Mouse (Mus musculus) embryonic facial prominence, embryonic 13.5 days (tissue): ENCODE measurements at regions not wholly inside any gene's neighbourhood (a gene's known extent, or its start where the extent isn't known, plus 50 kb on each side); places are given as distances from the start of the nearest gene placed in this dataset.
A peak's percentile ranks its signal among the peaks of the same experiment; 100 is the strongest.

Experiments used
- ATAC-seq: fragments of 200-750 bp; cut with Nextera tagmentation; 2 replicates; pipeline ENCODE4 v1.8.0; 2017; ENCODE audit warnings: low read depth; ENCODE audit not compliant: insufficient number of reproducible peaks, insufficient read depth, low FRiP score, low TSS enrichment
- H3K27ac ChIP-seq: fragments of 300-500 bp; sonication (generic); 2 replicates; pipeline ENCODE4 v1.5.1; 2015; ENCODE audit warnings: moderate library complexity, mild to moderate bottlenecking, inconsistent platforms
- H3K27me3 ChIP-seq: fragments of 300-500 bp; sonication (generic); 2 replicates; pipeline ENCODE4 v1.6.1; 2015; ENCODE audit warnings: mild to moderate bottlenecking, inconsistent platforms
- H3K36me3 ChIP-seq: fragments of 300-500 bp; sonication (generic); 2 replicates; pipeline ENCODE4 v1.6.1; 2015; ENCODE audit warnings: mild to moderate bottlenecking, inconsistent platforms
- H3K4me1 ChIP-seq: fragments of 300-500 bp; sonication (generic); 2 replicates; pipeline ENCODE4 v1.6.1; 2015; ENCODE audit warnings: inconsistent platforms
- H3K4me2 ChIP-seq: fragments of 300-500 bp; sonication (generic); 2 replicates; pipeline ENCODE4 v1.6.1; 2015; ENCODE audit warnings: moderate library complexity, mild to moderate bottlenecking, inconsistent platforms
- H3K4me3 ChIP-seq: fragments of 300-500 bp; sonication (generic); 2 replicates; pipeline ENCODE4 v1.5.1; 2015; ENCODE audit warnings: mild to moderate bottlenecking, inconsistent platforms
- H3K9ac ChIP-seq: fragments of 300-500 bp; sonication (generic); 2 replicates; pipeline ENCODE4 v1.6.1; 2015; ENCODE audit warnings: mild to moderate bottlenecking, inconsistent platforms
- H3K9me3 ChIP-seq: fragments of 300-500 bp; sonication (generic); 2 replicates; pipeline ENCODE4 v1.6.1; 2016; ENCODE audit warnings: inconsistent platforms
- WGBS: fragments of 180-500 bp; shearing (Covaris S2); methylation state at CpG from one replicate; pipeline ENCODE4 v1.1.7; 2015; ENCODE audit warnings: mixed read lengths; 5-methylcytosine and 5-hydroxymethylcytosine counted together

DNA sequence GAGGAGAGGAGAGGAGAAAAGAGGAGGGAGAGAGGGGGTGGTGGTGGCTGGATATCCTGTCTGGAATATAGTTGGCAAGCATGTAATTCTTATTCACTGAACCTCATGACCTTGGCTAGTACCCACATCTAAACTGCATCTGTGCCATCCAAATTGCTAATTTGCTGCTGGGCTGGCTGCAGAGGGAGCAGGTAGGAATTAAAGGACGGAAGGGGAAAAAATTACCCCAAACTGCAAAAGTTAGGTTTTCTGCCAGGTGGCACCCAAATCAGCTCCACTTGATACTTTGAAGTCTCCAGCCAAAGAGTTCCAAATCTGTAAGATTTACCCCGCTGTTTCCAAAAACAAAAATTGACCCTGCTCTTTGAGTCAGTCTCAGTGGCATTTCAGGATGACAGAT, 466.2 kb upstream of the Tnp1 start:
- no peaks in the 10 kb centered on the region for H3K9me3 ChIP-seq
- H3K27ac ChIP-seq, result no peak overlapping the region
- WGBS, result 52% methylated on average over 2 of the region's 2 CpGs
- H3K4me1 ChIP-seq, result peaks cover 9% of the 10 kb centered on the region
- no peak for ATAC-seq
- H3K27me3 ChIP-seq, result no peaks in the 10 kb centered on the region
- no peaks in the 10 kb centered on the region for H3K36me3 ChIP-seq
- H3K4me3 ChIP-seq, result no peak overlapping the region
- H3K9ac ChIP-seq, result no peak overlapping the region
- no peak overlapping the region for H3K4me2 ChIP-seq

DNA sequence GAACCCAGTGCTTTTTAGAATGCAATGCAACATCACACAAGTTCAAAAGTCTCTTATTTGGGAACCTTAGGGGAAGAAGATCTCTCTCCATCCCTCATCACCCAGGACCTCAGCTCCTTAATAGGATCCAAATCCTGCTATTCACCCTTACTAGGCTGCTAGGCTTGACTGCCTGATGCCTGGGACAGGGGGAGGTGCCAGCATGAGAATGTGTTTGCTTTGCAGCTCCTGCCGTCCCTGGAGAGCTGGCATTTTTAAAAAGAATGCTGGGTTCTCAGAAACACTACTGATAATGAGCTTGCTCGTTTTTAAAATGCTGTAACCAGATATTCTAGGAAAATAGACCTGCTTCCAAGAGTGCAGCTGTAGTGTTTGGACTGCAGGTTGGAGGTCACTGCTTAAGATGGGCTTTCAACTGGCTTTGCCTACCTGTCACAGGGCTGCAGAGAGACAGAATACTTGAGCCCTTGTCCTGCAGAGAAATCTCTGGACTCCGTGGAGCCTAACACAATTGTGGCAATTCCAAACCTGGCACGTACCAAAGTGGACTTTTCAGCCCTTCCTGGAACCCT, 463.7 kb upstream of the Tnp1 start:
- Histone ChIP-seq H3K27me3 (no peaks in the 10 kb centered on the region), H3K9ac (no peak overlapping the region), H3K4me3 (no peak overlapping the region), H3K27ac (0 out of 2 replicates have a peak overlapping the region, but pooled peaks have one; percentile 44), H3K36me3 (no peaks in the 10 kb centered on the region), H3K4me2 (no peak overlapping the region), H3K4me1 (peaks cover 9% of the 10 kb centered on the region), H3K9me3 (no peaks in the 10 kb centered on the region)
- ATAC-seq, result no peak
- 23% methylated on average over 4 of the region's 4 CpGs for WGBS

DNA sequence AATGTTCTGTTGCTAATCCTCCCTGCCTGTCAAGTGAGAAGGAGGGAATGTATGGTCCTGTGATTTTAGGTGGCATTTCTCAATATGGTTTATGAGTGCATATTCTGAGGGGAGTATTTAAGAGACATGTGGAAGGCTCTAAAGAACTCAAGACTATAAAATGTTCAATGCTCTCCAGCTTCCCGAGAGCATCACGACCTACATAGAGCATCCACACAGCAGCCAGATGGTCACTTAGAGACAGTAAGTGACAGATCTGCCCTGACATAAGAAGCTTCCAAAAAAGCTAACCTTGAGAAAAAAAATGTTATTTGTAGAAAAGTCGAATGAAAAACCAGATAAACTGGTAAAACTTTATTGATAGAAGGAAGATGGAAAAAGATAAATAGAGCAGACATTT, 444.9 kb upstream of the Tnp1 start:
- Histone ChIP-seq H3K9ac (no peak overlapping the region), H3K9me3 (no peaks in the 10 kb centered on the region), H3K4me2 (no peak overlapping the region), H3K27me3 (no peaks in the 10 kb centered on the region), H3K4me1 (0 out of 2 replicates have a peak, but pooled peaks cover 4% of the 10 kb centered on the region), H3K4me3 (no peak overlapping the region), H3K27ac (no peak overlapping the region), H3K36me3 (no peaks in the 10 kb centered on the region)
- no peak for ATAC-seq
- 73% methylated on average over 3 of the region's 3 CpGs for WGBS

DNA sequence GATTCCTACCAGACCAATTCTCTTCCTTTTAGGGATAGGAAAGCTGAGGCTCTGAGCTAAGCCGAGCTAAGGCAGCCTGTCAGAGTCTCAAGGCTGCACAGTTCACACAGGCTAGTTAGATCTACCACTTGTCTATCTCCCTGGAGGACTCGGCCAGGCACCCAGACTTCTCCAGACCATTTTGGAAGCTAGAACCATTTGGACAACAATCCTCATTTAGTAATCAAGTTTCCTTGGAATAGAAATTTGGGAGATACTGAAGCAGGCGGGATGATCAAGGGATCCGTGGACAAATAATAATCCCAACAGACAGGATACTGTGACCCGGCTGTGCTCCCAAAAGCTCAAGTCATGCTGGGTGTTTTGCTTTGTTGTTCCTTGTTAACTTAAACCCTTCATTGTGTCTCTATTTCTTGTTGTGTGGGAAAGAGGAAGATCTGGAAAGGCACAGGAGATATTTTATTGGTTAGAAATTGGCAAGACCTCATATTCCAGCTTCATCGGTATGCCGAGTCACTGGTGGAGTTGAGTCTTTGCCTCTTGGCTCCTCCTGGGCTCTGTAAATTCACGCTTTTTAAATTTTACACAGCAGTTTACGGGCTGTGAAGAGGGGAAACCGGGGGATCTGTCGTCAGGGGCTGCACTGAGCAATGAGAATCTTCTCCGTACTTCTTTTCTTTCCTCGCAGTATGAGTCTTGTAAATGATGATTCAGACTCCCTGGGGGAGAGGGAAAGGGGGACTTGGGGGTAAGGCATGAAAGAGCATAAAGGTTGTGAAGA, 444.2 kb upstream of the Tnp1 start:
- Histone ChIP-seq H3K4me1 (0 out of 2 replicates have a peak, but pooled peaks cover 4% of the 10 kb centered on the region), H3K27ac (no peak overlapping the region), H3K4me3 (no peak overlapping the region), H3K9me3 (no peaks in the 10 kb centered on the region), H3K27me3 (no peaks in the 10 kb centered on the region), H3K4me2 (no peak overlapping the region), H3K36me3 (no peaks in the 10 kb centered on the region), H3K9ac (no peak overlapping the region)
- no peak for ATAC-seq
- WGBS, result 60% methylated on average over 13 of the region's 13 CpGs

DNA sequence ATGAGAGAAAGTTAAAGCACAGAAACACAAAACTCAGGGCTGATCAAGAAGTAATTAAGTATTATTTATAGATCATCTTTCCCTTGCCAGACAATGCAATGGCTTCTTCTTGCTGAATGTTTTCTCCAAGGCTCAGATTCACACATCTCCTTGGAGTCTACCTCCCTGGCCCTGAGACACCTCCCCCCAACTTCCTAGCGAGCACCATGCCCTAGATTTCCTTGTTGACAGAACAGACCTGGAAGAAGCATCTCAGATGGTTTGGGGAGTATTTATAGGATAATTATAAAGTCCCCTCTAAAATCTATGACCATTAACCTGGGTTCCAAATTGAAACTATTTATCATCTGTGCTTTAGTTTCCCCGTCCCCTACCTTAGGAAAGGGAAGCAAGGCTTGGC, 441.6 kb upstream of the Tnp1 start:
- Histone ChIP-seq H3K4me1 (0 out of 2 replicates have a peak, but pooled peaks cover 4% of the 10 kb centered on the region), H3K9ac (no peak overlapping the region), H3K4me2 (no peak overlapping the region), H3K9me3 (no peaks in the 10 kb centered on the region), H3K27ac (no peak overlapping the region), H3K27me3 (no peaks in the 10 kb centered on the region), H3K4me3 (no peak overlapping the region), H3K36me3 (no peaks in the 10 kb centered on the region)
- 75% methylated on average over 2 of the region's 2 CpGs for WGBS
- ATAC-seq, result no peak

DNA sequence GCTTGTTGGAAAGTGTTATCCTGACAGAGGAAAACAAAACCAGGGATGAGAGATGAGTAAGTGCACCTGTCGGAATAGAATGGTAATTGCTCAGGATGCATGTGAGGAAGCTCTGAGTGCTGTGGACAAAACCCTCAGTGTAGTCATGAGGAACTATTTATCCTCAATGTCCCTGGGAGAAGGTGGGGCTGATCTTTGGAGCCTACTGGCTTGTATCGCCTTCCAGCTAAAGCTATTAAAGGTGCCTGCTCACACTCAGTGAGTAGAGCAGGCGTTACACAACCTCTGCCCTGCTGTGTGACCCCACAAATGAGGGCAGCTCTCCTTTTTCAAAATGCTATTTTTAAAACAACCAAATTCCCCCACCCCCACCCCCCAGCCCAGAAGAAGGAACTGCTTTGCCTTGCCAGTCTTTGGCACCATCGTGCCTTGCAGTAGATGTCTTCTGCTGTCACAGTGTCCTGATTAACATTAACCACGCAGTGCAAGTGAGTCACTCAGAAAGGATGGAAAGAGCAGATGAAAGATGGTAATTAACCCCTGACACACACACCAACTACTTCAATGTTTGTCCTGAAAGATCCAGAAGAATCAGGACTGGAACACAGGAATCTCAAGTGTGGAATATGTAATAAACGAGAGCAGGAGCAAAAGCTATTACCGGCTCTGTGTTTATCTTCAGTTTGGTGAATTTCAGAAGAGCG, 440.8 kb upstream of the Tnp1 start:
- Histone ChIP-seq H3K4me1 (0 out of 2 replicates have a peak, but pooled peaks cover 4% of the 10 kb centered on the region), H3K27ac (no peak overlapping the region), H3K9ac (no peak overlapping the region), H3K4me3 (no peak overlapping the region), H3K4me2 (no peak overlapping the region), H3K27me3 (no peaks in the 10 kb centered on the region), H3K36me3 (no peaks in the 10 kb centered on the region), H3K9me3 (no peaks in the 10 kb centered on the region)
- no peak for ATAC-seq
- WGBS, result 72% methylated on average over 8 of the region's 8 CpGs

DNA sequence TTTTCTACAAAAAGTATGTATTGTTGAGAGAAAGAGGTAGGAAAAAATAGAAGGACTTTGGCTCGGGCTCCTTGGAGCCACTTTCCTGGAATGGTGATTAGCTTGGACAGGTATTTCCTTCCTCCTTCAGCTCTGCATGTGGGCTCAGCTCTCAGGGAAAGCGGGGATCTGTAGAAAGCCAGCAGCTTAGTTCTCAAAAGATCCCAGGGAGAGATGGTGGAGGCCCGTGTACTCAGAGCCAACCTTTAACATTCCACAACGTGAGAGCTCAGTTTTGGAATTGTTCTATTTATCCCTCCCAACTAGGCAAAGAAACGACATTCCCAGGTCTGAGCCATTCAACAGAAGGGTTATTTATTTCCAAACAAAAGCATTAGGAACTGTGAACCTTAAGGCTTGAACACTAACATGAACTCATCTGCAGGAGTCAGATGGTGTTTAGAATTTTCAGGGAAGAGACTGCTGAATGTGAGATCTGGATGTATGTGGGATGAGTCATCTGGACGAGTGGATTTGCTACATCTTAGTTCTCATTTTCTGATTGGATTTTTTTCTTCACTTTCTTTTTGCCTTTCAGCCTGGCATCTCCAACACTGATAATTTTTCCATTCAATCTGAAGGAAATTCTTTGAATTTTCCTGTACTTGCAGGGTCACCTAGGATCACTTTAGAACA, 428.6 kb upstream of the Tnp1 start:
- Histone ChIP-seq H3K27ac (no peak overlapping the region), H3K36me3 (no peaks in the 10 kb centered on the region), H3K9me3 (no peaks in the 10 kb centered on the region), H3K4me2 (no peak overlapping the region), H3K27me3 (no peaks in the 10 kb centered on the region), H3K4me1 (no peaks in the 10 kb centered on the region), H3K4me3 (no peak overlapping the region), H3K9ac (no peak overlapping the region)
- ATAC-seq, result no peak
- WGBS, result 47% methylated on average over 6 of the region's 6 CpGs

DNA sequence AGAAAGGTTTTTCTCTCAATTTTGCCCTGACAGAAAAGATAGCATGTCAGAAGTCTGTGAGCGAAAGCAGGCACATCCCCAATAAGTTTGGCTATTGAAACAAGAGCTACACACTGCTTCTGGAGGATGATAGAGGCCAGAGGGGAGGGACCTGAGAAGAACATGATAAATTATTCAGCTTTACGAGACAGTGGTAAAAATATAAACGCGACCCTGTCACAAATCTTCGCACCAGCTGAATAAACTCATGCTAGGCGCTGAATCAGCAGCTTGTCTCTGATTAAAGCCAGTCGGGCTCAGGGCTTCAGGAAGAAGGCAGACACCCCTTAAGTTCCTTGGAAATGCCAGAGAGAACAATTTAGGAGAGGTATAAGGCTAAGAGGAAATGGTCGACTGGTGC, 422.7 kb upstream of the Tnp1 start:
- H3K4me3 ChIP-seq, result no peak overlapping the region
- H3K9ac ChIP-seq, result no peak overlapping the region
- no peaks in the 10 kb centered on the region for H3K36me3 ChIP-seq
- no peaks in the 10 kb centered on the region for H3K27me3 ChIP-seq
- WGBS, result 40% methylated on average over 8 of the region's 8 CpGs
- no peak overlapping the region for H3K27ac ChIP-seq
- ATAC-seq, result no peak
- no peaks in the 10 kb centered on the region for H3K9me3 ChIP-seq
- H3K4me1 ChIP-seq, result peaks cover 6% of the 10 kb centered on the region; the same call in 1 of the 2 replicates
- H3K4me2 ChIP-seq, result no peak overlapping the region

DNA sequence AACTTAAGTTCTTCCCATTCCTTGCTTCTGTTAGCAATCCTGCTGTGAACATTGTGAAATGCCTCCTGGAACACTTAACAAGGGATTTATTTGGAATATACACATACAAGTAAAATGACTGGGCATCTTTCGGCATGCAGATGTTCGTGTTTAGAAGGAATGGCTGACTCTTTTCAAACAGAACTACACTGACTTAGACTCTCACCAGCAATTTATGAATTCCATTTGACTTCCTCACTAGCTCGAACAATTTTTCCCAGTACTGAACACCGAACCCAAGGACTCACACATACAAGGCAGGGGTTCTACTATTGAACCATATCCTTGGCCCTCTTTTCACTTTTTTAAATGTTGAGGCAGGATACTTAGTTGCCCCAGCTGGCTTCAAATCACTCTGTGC, 412.4 kb upstream of the Tnp1 start:
- Histone ChIP-seq H3K36me3 (no peaks in the 10 kb centered on the region), H3K4me1 (peaks cover 5% of the 10 kb centered on the region; the same call in 1 of the 2 replicates), H3K27ac (no peak overlapping the region), H3K9ac (no peak overlapping the region), H3K9me3 (no peaks in the 10 kb centered on the region), H3K4me3 (no peak overlapping the region), H3K4me2 (no peak overlapping the region), H3K27me3 (no peaks in the 10 kb centered on the region)
- 81% methylated on average over 4 of the region's 4 CpGs for WGBS
- ATAC-seq, result no peak

DNA sequence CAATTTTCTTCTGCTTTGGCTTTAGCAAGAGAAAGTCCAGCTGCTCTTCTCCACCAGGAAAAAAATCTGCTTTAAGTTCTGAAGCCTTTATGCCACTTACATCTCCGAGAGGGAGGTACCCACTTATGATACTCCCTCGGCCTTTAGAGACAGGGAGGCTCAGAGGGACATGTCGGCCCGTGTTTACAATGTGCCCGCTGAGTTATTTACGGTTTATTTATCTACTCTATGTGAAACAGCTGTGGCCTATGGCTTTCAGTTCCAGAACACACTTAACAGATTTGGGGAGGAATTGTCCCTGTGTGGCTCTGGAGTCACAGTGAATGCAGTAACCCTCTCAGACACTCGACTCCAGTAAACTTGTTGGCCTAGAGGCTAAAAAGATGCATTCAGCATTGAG, 409.3 kb upstream of the Tnp1 start:
- Histone ChIP-seq H3K27me3 (no peaks in the 10 kb centered on the region), H3K27ac (no peak overlapping the region), H3K4me1 (peaks cover 5% of the 10 kb centered on the region; the same call in 1 of the 2 replicates), H3K36me3 (no peaks in the 10 kb centered on the region), H3K9me3 (no peaks in the 10 kb centered on the region), H3K9ac (no peak overlapping the region), H3K4me2 (no peak overlapping the region), H3K4me3 (no peak overlapping the region)
- no peak for ATAC-seq
- WGBS, result 35% methylated on average over 7 of the region's 7 CpGs

DNA sequence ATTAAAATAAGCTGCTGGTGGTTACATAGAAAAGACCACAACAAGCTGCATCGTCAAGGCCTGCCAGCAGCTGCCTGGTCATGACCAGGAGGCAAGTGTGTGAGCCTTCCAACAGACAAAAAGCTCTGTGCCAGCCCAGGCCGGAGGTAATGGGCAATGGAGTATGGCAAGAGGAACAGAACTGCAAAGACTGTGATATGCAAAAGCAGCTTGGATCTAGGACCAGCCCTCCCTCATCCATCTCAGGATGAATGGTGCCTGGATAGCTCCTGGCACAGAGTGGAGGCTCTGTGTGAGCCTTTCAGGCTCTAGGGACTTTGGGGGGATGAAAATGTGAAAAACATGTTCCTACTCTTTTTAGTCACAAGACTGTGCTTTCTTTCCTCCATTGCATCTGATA, 402.5 kb upstream of the Tnp1 start:
- Histone ChIP-seq H3K36me3 (no peaks in the 10 kb centered on the region), H3K9ac (0 out of 2 replicates have a peak overlapping the region, but pooled peaks have one; percentile 11), H3K4me3 (no peak overlapping the region), H3K9me3 (no peaks in the 10 kb centered on the region), H3K27me3 (no peaks in the 10 kb centered on the region), H3K4me1 (peaks cover 4% of the 10 kb centered on the region; the same call in 1 of the 2 replicates), H3K27ac (no peak overlapping the region), H3K4me2 (no peak overlapping the region)
- 62% methylated on average over 2 of the region's 2 CpGs for WGBS
- ATAC-seq, result no peak
